Mouse (Mus musculus) heart, adult 2 months (tissue): ENCODE data around the gene Pkp2. TPM values are rescaled to one million over a fixed set of nuclear protein-coding genes. Genes with fewer than 3 reads are reported as not detected.

Experiments
- DNase-seq, 2 experiments: peaks; one replicate each; pipeline ENCODE4 v3.0.0; 2021
- H3K27ac ChIP-seq: fragments of 200-600 bp; 2 replicates; pipeline ENCODE4 v1.8.1; 2022
- H3K27me3 ChIP-seq: fragments of 200-500 bp; 2 replicates; pipeline ENCODE4 v1.6.1; 2012; ENCODE audit warnings: mild to moderate bottlenecking, low read length, inconsistent platforms, mixed read lengths; ENCODE audit not compliant: control insufficient read depth, insufficient read depth
- H3K36me3 ChIP-seq: fragments of 200-500 bp; 2 replicates; pipeline ENCODE4 v1.6.1; 2012; ENCODE audit warnings: low read length, inconsistent platforms; ENCODE audit not compliant: control insufficient read depth, insufficient read depth
- H3K4me1 ChIP-seq: fragments of 200-500 bp; 2 replicates; pipeline ENCODE4 v1.6.1; 2011; ENCODE audit warnings: low read length; ENCODE audit not compliant: control insufficient read depth, insufficient read depth
- H3K4me3 ChIP-seq: fragments of 200-600 bp; 2 replicates; pipeline ENCODE4 v1.8.1; 2022
- H3K79me2 ChIP-seq: fragments of 200-500 bp; replicated peaks from 2 replicates; pipeline ENCODE4 v1.6.1; 2012; ENCODE audit warnings: mild to moderate bottlenecking, inconsistent platforms, low read length, moderate library complexity, mixed read lengths; ENCODE audit not compliant: control insufficient read depth, insufficient read depth
- H3K9ac ChIP-seq: fragments of 200-500 bp; 2 replicates; pipeline ENCODE4 v1.6.1; 2012; ENCODE audit warnings: low read depth, mild to moderate bottlenecking, control low read depth, inconsistent platforms, low read length, mixed read lengths
- CTCF ChIP-seq: fragments of 200-600 bp; IDR thresholded peaks from 2 replicates; pipeline ENCODE4 v1.8.1; 2022; ENCODE audit warnings: antibody characterized with exemption, mild to moderate bottlenecking, moderate library complexity
- EP300 ChIP-seq: fragments of 200-500 bp; IDR thresholded peaks from 2 replicates; pipeline ENCODE4 v1.6.1; 2011; ENCODE audit warnings: low read depth, low read length, control low read depth; ENCODE audit not compliant: insufficient read depth
- POLR2A ChIP-seq: fragments of 200-500 bp; IDR thresholded peaks from 2 replicates; pipeline ENCODE4 v1.6.1; 2011; ENCODE audit warnings: mild to moderate bottlenecking, low read depth, low read length, control low read depth; ENCODE audit not compliant: insufficient read depth
- WGBS: fragments of 180-500 bp; shearing (Covaris S2); methylation state at CpG from one replicate; pipeline ENCODE4 v1.1.7; 2018; 5-methylcytosine and 5-hydroxymethylcytosine counted together
- intact Hi-C: fragments of 180-260 bp; cut with DNase I; formaldehyde crosslinking; loops from one replicate; pipeline ENCODE4 v1.15.1; 2025
- polyA plus RNA-seq: library from polyadenylated mRNA; depleted of rRNA; stranded (reverse); fragments of >200 nt; gene quantifications from 2 replicates; pipeline ENCODE4 v1.2.3, GENCODE M21; 2012; rRNA removed
- total RNA-seq, 2 experiments: library from RNA; stranded (reverse); gene quantifications; 2 replicates each; pipeline ENCODE4 v1.2.3; 2021

Pkp2 gene
- total and polyA plus RNA-seq, 3 experiments = 62.3 to 133 (median 123) TPM

DNA sequence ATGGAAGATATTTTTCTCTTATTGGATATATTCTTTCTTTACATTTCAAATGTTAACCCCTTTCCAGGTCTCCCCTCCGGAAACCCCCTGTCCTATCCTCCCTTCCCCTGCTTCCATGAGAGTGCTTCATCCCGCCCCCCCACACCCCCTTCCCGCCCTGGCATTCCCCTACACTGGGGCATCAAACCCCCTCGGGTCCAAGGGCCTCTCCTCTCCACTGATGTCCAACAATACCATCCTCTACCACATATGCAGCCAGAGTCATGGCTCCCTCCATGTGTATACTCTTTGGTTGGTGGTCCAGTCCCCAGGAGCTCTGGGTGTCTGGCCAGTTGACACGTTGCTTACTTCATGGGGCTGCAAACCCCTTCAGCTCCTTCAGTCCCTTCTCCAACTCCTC lies 98.2 kb downstream of the Pkp2 start:
- WGBS = 83% methylated on average over 5 of the region's 5 CpGs
- Histone ChIP-seq H3K4me1 (no peaks in the 10 kb centered on the region), H3K4me3 (no peak overlapping the region), H3K79me2 (no peaks in the 10 kb centered on the region), H3K27ac (no peak overlapping the region), H3K36me3 (peaks cover 4% of the 10 kb centered on the region), H3K9ac (no peak overlapping the region), H3K27me3 (no peaks in the 10 kb centered on the region)
- intact Hi-C loops = no loop called here
- DNase-seq = no peak
- no peak for TF ChIP-seq EP300
- no peak for TF ChIP-seq POLR2A
- no peak for TF ChIP-seq CTCF

Other genes starting within 250 kb of the Pkp2 start
- gene Yars2, start 89.6 kb downstream of the Pkp2 start, total RNA-seq = 10 to 100 TPM; 30.1 to 37.3 TPM
- 18.6 and 23.7 TPM in 2 replicates for gene Yars2, start 89.6 kb downstream of the Pkp2 start, polyA plus RNA-seq
- gene Dnm1l, start 145.6 kb downstream of the Pkp2 start, total RNA-seq = 10 to 100 TPM; 95.1 to 99.0 TPM
- 17.5 and 41.0 TPM in 2 replicates for gene Dnm1l, start 145.6 kb downstream of the Pkp2 start, polyA plus RNA-seq